Mouse (Mus musculus) embryonic facial prominence, embryonic 11.5 days (tissue): ENCODE data around the gene Flad1. TPM values are rescaled to one million over a fixed set of nuclear protein-coding genes. Genes with fewer than 3 reads are reported as not detected.

Source experiments
- ATAC-seq: fragments of 200-750 bp; cut with Nextera tagmentation; replicated peaks from 2 replicates; pipeline ENCODE4 v1.8.0; 2017; ENCODE audit warnings: low read depth; ENCODE audit not compliant: insufficient number of reproducible peaks, low FRiP score, low TSS enrichment
- DNase-seq: peaks from one replicate; pipeline ENCODE4 v3.0.0-alpha.2; 2015; ENCODE audit warnings: low spot score
- H3K27ac ChIP-seq: fragments of 300-500 bp; sonication (generic); replicated peaks from 2 replicates; pipeline ENCODE4 v1.5.1; 2014; ENCODE audit warnings: mild to moderate bottlenecking, low read depth, low read length, control low read depth
- H3K27me3 ChIP-seq: fragments of 300-500 bp; sonication (generic); 2 replicates; pipeline ENCODE4 v1.6.1; 2014; ENCODE audit warnings: mild to moderate bottlenecking, low read length, moderate library complexity, mixed read lengths; ENCODE audit not compliant: control insufficient read depth, insufficient read depth
- H3K36me3 ChIP-seq: fragments of 300-500 bp; sonication (generic); replicated peaks from 2 replicates; pipeline ENCODE4 v1.6.1; 2014; ENCODE audit warnings: low read depth, mild to moderate bottlenecking, low read length, moderate library complexity, mixed read lengths; ENCODE audit not compliant: control insufficient read depth, insufficient read depth
- H3K4me1 ChIP-seq: fragments of 300-500 bp; sonication (generic); 2 replicates; pipeline ENCODE4 v1.6.1; 2014; ENCODE audit warnings: low read length, mixed read lengths; ENCODE audit not compliant: control insufficient read depth, insufficient read depth
- H3K4me2 ChIP-seq: fragments of 300-500 bp; sonication (generic); 2 replicates; pipeline ENCODE4 v1.6.1; 2014; ENCODE audit warnings: low read depth, mild to moderate bottlenecking, control low read depth, low read length, moderate library complexity
- H3K4me3 ChIP-seq: fragments of 300-500 bp; sonication (generic); 2 replicates; pipeline ENCODE4 v1.5.1; 2014; ENCODE audit warnings: low read depth, low read length, control low read depth
- H3K9ac ChIP-seq: fragments of 300-500 bp; sonication (generic); replicated peaks from 2 replicates; pipeline ENCODE4 v1.6.1; 2014; ENCODE audit warnings: mild to moderate bottlenecking, control low read depth, low read length
- H3K9me3 ChIP-seq: fragments of 300-500 bp; sonication (generic); replicated peaks from 2 replicates; pipeline ENCODE4 v1.6.1; 2016; ENCODE audit warnings: mild to moderate bottlenecking, low read length, inconsistent platforms, mixed read lengths; ENCODE audit not compliant: control insufficient read depth
- WGBS: fragments of 180-500 bp; shearing (Covaris S2); extraction: QIAGEN DNeasy Blood & Tissue Kit; methylation state at CpG from one replicate; pipeline ENCODE4 v1.1.7; 2014; 5-methylcytosine and 5-hydroxymethylcytosine counted together
- polyA plus RNA-seq: library from polyadenylated mRNA; unstranded; fragments of >200 nt; fragmentation: Nextera tagmentation; extraction: Ambion mirVana; gene quantifications from 2 replicates; pipeline ENCODE4 v1.2.1, GENCODE M21; 2014

Gene Flad1
- polyA plus RNA-seq, 1 experiment from 2014 or later, result 24.4 TPM

DNA sequence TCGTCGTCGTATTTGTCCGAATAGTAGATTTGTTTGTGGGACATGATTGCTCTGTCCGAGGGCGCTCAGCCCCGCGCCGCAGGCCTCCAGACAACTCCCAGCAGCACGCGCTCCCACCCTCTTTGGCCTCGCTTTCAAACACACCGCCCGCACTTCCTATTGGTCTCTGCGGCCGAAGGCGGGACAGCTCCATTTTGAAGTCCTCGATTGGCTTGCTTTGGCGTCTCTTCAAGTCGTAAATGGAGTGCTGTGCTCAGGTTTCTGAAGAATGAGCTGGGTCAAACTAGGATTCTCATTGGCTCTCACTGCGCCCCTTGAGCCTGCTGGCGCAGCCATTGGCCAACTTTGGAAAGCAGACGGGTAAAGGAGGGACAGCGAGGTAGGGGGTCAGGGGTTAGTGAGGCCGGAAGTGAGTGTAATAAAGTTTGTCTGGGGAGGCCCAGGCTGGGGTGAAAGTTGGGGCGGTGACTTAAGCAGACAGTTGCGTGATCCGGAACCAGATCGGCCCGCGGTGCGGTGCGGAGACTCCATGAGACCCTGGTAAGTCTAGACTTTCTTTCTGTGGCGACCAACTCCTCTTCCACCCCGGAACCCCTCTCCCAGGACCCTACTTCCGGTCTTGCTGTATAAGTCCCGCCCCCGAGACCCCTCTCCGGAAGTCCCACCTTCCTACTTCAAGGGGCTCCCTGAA, 6.6 kb upstream of the Flad1 start, which contains the start of the genes Cks1b and Shc1:
Cks1b (minus strand) TSS at position 214 of the 691 bp plus-strand sequence.
Shc1 (plus strand) TSS at position 274 of the 691 bp plus-strand sequence.
- WGBS, result under 1% methylated on average over 36 of the region's 39 CpGs
- peaks cover 17% of the 10 kb centered on the region for H3K36me3 ChIP-seq
- H3K4me1 ChIP-seq, result peaks cover 5% of the 10 kb centered on the region
- peak within 1 kb of the TSS; percentile 72 for H3K9ac ChIP-seq
- H3K4me3 ChIP-seq, result peak within 1 kb of the TSS; percentile 62
- H3K27ac ChIP-seq, result peak within 1 kb of the TSS; percentile 81
- no peaks in the 10 kb centered on the region for H3K27me3 ChIP-seq
- DNase-seq (peak; percentile 98), ATAC-seq (peak; percentile 94)
- H3K4me2 ChIP-seq, result peak within 1 kb of the TSS; percentile 79
- H3K9me3 ChIP-seq, result no peaks in the 10 kb centered on the region

DNA sequence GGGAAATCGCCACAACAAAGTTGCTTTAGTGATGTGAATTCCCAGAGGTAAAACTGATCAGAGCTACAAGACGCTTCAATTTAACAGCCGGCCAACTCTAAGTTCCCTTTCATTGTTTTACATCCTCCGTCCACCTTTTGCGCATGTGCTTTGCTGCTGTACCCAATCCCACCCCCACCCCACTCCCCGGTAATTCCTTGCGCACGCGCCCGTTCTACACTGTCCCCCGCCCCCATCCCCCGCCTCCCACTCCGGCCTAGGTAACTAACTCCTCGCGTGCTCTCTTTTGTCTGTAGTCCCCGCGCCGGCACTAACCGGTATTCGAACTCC, 6.1 kb upstream of the Flad1 start:
- Histone ChIP-seq H3K36me3 (peaks cover 17% of the 10 kb centered on the region), H3K4me1 (peaks cover 5% of the 10 kb centered on the region), H3K4me2 (peak overlapping the region; percentile 38), H3K9ac (peak overlapping the region; percentile 72), H3K4me3 (peak overlapping the region; percentile 62), H3K27ac (peak overlapping the region; percentile 68), H3K9me3 (no peaks in the 10 kb centered on the region), H3K27me3 (no peaks in the 10 kb centered on the region)
- ATAC-seq (peak; percentile 53), DNase-seq (peak; percentile 89)
- WGBS, result under 1% methylated on average over 20 of the region's 20 CpGs

DNA sequence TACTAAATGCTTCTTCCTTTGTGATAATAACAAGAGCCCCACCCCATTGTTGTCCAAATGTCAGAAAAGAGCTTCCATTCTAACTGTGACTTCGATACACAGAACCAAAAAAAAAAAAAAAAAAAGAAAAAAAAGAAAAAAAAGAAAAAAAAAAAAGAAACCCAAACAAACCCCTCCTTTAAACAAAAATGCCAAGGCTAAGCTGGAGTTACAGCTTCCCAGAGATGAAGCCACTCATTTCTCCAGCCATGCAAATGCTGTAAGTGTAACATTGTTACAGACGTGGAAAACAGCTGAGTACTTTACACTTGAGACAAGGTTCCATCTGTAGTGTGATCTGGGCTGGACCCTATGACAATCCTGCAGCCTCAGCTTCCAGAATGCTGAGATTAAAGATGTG, 5.5 kb upstream of the Flad1 start:
- no peaks in the 10 kb centered on the region for H3K9me3 ChIP-seq
- peak overlapping the region; percentile 62 for H3K4me3 ChIP-seq
- 36% methylated on average over 2 of the region's 2 CpGs for WGBS
- H3K36me3 ChIP-seq, result peaks cover 17% of the 10 kb centered on the region
- DNase-seq (no peak), ATAC-seq (no peak)
- H3K9ac ChIP-seq, result peak overlapping the region; percentile 72
- peak overlapping the region; percentile 38 for H3K4me2 ChIP-seq
- H3K27ac ChIP-seq, result peak overlapping the region; percentile 68; the same call in 1 of the 2 replicates
- H3K4me1 ChIP-seq, result peaks cover 5% of the 10 kb centered on the region
- no peaks in the 10 kb centered on the region for H3K27me3 ChIP-seq

DNA sequence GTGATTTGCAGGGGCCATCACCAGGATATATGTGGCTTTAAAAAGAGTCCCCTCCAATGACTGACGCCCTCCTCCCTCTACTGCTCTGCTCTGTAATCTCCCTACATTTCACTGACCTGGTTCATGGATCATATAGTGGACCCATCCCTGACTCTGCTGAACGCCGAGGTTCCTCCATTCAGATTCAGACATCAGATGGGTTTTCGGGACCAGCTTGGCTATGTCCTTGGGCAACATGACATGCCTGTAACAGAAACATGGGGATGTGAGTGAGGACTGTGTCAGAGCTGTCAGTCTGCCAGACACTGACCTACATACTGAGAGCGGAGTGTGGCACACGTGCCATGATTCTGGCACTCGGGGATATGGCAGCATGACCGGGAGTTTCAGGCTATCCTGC, 4.5 kb upstream of the Flad1 start:
- H3K4me3 ChIP-seq, result no peak overlapping the region
- no peak overlapping the region for H3K27ac ChIP-seq
- peaks cover 17% of the 10 kb centered on the region for H3K36me3 ChIP-seq
- ATAC-seq (no peak), DNase-seq (no peak)
- peaks cover 2% of the 10 kb centered on the region; the same call in 1 of the 2 replicates for H3K4me1 ChIP-seq
- no peak overlapping the region for H3K9ac ChIP-seq
- WGBS, result 96% methylated on average over 8 of the region's 8 CpGs
- no peaks in the 10 kb centered on the region for H3K9me3 ChIP-seq
- H3K27me3 ChIP-seq, result no peaks in the 10 kb centered on the region
- no peak overlapping the region for H3K4me2 ChIP-seq

DNA sequence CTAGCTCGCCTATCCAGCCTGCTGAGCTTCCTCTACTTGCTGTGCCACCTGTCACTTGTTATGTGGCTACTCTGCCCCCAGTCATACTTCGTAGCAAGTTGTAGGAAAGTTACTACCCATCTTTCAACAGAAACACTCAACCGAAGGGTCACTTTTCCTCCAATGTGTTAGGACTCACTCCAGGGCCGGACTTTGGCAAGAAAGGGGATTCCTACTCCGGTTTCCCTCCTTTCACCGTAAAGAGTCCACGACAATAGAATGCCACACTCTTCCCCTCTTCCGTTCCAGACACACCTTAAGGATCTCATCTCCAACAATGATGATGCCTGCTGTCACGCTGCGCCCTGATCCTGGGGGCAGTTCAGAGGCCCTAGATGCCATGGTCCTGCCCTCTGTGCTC, 806 bp downstream of the Flad1 start:
- Histone ChIP-seq H3K4me1 (peaks cover 3% of the 10 kb centered on the region; the same call in 1 of the 2 replicates), H3K27me3 (no peaks in the 10 kb centered on the region), H3K36me3 (peaks cover 13% of the 10 kb centered on the region), H3K27ac (no peak overlapping the region), H3K9me3 (no peaks in the 10 kb centered on the region), H3K4me3 (peak overlapping the region; percentile 47), H3K4me2 (peak overlapping the region; percentile 59), H3K9ac (peak overlapping the region; percentile 52)
- no peak for DNase-seq
- no peak for ATAC-seq
- WGBS, result 81% methylated on average over 10 of the region's 10 CpGs

DNA sequence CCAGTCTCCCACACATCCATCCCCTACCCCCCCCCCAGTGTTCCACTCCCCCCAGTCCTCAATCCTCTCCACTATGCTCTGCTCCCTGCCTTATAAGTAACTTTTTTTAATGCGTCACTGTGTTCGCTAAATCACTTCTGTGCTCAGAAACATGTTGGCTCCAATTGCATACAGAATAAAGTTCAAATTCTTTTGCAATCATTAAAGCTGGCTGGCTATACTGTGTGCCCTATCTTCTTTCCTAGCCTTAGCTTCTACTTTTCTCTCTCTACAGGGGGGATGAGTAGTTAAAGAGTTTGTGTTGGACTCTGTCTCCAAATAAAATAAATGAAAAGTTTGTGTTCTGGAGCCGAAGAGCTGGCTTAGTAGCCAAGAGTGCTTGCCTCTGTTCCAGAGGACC, 2.0 kb downstream of the Flad1 start:
- Histone ChIP-seq H3K9me3 (no peaks in the 10 kb centered on the region), H3K4me3 (no peak overlapping the region), H3K4me1 (peaks cover 3% of the 10 kb centered on the region; the same call in 1 of the 2 replicates), H3K36me3 (peaks cover 7% of the 10 kb centered on the region), H3K9ac (no peak overlapping the region), H3K27me3 (no peaks in the 10 kb centered on the region), H3K4me2 (no peak overlapping the region), H3K27ac (no peak overlapping the region)
- WGBS, result 96% methylated on average over 3 of the region's 3 CpGs
- ATAC-seq (no peak), DNase-seq (no peak)

DNA sequence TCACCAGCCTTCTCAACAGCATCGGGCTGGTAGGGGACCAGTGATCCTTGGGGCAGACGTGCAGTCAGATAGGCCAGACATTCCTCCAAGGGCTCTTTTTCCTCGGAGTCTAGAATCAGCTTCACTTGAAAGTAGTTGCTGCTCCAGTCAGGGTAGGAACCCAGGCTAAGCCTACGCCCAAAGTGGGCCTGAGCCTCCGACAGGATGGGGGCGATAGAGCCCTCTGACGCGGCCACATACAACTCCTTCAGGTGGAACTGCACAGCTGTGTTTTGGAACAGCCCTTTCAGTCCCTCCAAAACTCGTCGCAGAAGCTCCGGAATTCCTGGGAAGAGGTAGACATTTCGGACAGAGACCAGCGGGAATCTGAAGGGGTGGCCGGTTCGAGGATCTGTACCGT, 3.2 kb downstream of the Flad1 start:
- peaks cover 3% of the 10 kb centered on the region; the same call in 1 of the 2 replicates for H3K4me1 ChIP-seq

DNA sequence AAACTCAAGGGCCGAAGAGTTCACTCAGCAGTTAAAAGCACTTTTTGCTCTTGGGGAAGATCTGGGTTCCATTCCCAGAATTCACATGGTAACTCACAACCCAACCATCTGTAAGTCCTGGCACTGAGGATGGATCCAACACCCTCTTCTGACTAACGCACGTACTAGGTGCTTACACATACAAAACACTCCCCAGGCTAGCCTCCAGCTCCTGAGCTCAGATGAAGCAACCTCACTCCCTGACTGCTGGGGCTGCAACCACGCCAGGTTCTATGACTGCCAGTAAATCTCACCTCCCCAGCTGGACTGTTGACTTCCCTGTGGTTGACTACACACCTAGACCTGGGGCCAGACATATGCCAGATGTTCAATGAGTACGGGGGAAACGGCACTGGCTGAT, 4.8 kb downstream of the Flad1 start:
- Histone ChIP-seq H3K4me2 (no peak overlapping the region), H3K9me3 (no peaks in the 10 kb centered on the region), H3K27ac (no peak overlapping the region), H3K9ac (no peak overlapping the region), H3K36me3 (peaks cover 3% of the 10 kb centered on the region), H3K4me3 (no peak overlapping the region), H3K27me3 (no peaks in the 10 kb centered on the region), H3K4me1 (peaks cover 3% of the 10 kb centered on the region; the same call in 1 of the 2 replicates)
- DNase-seq (no peak), ATAC-seq (no peak)
- 91% methylated on average over 6 of the region's 6 CpGs for WGBS

More for the DNA sequence above, 3.2 kb downstream of the Flad1 start:
- Histone ChIP-seq H3K9ac (no peak overlapping the region), H3K36me3 (no peaks in the 10 kb centered on the region), H3K4me2 (no peak overlapping the region), H3K27me3 (no peaks in the 10 kb centered on the region), H3K9me3 (no peaks in the 10 kb centered on the region), H3K27ac (no peak overlapping the region), H3K4me3 (no peak overlapping the region)
- ATAC-seq (no peak), DNase-seq (no peak)
- 66% methylated on average over 16 of the region's 16 CpGs for WGBS
